Mouse (Mus musculus): ENCODE measurements at regions not wholly inside any gene's neighbourhood (a gene's known extent, or its start where the extent isn't known, plus 50 kb on each side); places are given as distances from the start of the nearest gene placed in this dataset.

- no peak for DNase-seq (ENCODE audit: low read depth)
These were observed 92.0 kb upstream of the Zfp644 start for GRCm38 (mm10) chr5:106789136-106789535.

- no peak for DNase-seq (ENCODE audit: low read depth)
These were observed 88.0 kb upstream of the Zfp644 start for GRCm38 (mm10) chr5:106785065-106785464.

GRCm38 (mm10) chr5:106783864-106784609, 87.0 kb upstream of the Zfp644 start:
- DNase-seq (ENCODE audit: low read depth) = no peak

DNA sequence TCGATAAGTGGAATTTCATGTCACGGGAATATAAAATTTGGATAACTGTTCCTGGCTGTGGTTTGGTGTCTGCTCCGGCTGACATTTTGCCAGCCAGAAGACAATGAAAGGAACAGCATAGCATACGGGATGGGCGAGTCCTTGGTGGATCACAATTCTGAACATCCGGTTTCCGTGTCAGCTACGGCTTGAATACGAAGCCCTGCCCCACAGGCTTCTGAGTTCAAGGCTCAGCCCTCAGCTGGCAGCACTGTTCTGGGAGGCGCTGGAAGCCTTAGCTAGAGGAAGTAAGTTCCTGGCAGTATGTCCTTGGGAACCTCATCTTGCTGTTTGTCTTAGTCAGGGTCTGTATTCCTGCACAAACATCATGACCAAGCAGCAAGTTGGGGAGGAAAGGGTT, 83.7 kb upstream of the Zfp644 start:
- no peak for DNase-seq (ENCODE audit: low read depth)

GRCm38 (mm10) chr5:106778176-106778781, 81.2 kb upstream of the Zfp644 start:
- no peak for DNase-seq (ENCODE audit: low read depth)

DNA sequence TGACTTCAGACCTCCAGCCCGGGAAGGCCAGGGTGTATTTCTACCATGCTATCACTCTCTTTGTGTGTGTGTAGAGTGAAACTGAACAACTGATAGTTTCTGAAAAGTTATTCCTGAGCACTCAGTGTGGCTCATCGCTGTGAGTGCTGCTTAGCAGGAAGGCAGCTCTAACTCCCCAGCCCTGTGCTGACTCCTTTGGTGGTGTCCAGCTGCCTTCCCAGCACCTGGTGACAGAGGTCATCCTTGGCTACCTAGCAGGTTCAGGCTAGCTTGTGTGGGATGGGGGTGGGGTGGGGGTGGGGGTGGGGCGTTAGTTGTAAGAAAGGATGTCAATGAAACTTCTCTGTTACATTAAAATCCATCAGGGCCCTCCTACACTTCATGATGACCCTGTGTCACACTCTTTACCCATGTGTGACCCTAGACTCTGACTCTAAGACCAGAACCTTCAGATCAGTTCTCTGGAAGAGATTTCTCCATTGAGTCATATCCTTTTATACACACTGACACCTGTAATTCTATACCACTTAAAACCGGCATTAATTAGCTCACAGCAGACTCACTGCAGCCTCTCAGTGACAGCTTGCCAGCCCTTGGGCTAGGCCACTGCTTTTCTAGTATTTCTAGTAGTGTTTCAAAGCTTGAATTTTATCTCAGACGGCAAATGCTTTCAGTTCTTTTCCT, 78.1 kb upstream of the Zfp644 start:
- no peak for DNase-seq (ENCODE audit: low read depth)

GRCm38 (mm10) chr5:106773201-106773934, 76.3 kb upstream of the Zfp644 start:
- no peak for DNase-seq (ENCODE audit: low read depth)

DNA sequence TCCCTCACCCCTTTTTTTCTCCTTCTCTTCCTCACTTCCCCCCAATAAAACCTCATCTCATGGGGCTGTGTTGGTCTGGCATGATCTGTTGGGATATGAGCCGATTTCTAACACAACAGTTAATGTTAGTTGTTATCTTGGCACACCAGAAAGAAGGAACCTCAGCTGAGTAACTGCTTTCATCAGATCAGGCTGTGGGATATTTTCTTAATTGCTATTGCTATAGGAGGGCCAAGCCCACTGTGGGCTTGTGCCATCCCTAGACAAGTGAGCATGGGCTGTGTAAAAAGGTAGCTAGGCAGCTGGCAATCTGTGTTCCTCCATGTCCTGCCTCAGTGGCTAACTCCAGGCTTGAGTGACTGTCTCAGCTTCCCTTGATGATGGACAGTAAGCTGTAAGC, 73.9 kb upstream of the Zfp644 start:
- no peak for DNase-seq (ENCODE audit: low read depth)

GRCm38 (mm10) chr5:106765335-106765734, 68.2 kb upstream of the Zfp644 start:
- no peak for DNase-seq (ENCODE audit: low read depth)

- DNase-seq (ENCODE audit: low read depth) = no peak
These were observed 66.2 kb upstream of the Zfp644 start for GRCm38 (mm10) chr5:106763283-106763682.

DNA sequence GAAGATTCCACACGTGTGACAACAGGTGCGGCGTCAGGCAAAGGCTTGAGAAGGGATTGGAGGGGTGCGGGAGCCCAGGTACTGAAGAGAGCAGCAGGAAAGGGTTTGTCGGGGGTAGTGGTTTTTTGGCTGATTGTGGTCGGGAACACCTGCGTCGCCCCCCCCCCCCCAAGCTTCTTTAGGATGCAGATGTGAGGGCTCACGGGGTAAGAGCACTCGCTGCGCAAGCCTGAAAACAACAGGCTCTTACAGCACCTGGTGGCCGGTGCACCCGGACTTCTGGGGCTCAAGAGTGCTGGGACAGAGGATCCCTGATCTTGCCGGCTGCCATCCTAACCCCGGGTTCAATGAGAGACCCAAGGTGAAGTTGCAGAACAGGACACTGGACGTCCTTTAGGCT, 60.9 kb upstream of the Zfp644 start:
- DNase-seq (ENCODE audit: low read depth) = peak; percentile 3

- DNase-seq (ENCODE audit: low read depth) = peak; percentile 2
These were observed 60.3 kb upstream of the Zfp644 start for GRCm38 (mm10) chr5:106757436-106757835.

DNA sequence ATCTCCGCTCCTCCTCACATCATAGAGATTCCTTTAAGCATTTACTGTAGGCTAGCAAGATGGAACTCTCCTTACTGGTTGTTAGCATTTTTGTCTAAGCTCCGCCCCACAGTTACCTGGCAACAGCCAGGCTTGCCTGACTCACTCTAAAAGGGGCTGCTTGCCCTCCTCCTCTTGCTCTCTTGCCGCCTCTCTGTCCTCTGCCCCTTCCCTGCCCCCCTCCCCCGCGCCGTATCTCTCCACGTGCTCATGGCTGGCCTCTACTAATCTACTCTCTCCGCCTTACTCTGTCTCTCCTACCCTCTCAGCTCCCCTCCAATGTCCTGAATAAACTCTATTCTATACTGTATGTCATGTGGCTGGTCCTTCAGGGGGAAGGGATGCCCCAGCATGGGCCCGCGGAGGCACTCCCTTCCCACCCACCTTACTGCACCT, 59.9 kb upstream of the Zfp644 start:
- no peak for DNase-seq (ENCODE audit: low read depth)

DNA sequence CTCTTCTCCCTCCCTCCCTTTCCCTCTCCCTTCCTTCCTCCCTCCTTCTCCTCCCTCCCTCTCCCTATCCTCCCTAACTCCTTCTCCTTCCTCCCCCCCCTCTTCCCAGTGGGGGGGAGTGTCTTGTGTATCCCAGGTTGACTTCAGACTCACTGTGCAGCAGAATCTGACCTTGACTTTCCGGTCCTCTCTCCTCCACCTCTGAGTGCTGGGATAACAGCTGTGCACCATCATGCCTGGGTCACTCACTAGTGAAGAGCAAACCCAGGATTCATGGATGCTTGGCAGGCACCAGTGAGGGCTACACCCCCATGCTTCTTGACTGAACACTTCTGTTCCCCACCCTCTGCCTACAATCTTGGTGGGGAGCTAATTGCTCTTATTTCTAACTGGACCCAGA, 56.2 kb upstream of the Zfp644 start:
- no peak for DNase-seq (ENCODE audit: low read depth)

DNA sequence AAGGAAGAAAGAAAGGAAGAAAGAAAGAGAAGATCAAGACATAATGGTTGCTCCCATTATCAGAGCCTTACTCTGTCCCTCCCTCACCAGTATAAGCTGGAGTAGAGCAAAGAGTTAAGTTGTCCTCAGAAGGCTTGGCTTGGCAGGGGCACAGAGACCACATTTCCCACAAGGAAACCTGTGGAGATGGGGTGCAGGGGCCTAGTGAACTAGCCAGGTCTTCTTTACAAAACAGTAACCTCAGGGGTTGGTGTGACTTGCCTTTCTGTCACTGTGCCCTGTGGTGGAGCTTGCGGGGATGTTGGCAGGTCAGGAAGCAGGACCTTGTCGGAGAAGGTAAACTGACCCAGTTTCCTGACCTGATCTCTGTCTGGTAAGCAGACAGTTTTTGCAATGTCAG, 53.1 kb upstream of the Zfp644 start:
- no peak for DNase-seq (ENCODE audit: low read depth)

DNA sequence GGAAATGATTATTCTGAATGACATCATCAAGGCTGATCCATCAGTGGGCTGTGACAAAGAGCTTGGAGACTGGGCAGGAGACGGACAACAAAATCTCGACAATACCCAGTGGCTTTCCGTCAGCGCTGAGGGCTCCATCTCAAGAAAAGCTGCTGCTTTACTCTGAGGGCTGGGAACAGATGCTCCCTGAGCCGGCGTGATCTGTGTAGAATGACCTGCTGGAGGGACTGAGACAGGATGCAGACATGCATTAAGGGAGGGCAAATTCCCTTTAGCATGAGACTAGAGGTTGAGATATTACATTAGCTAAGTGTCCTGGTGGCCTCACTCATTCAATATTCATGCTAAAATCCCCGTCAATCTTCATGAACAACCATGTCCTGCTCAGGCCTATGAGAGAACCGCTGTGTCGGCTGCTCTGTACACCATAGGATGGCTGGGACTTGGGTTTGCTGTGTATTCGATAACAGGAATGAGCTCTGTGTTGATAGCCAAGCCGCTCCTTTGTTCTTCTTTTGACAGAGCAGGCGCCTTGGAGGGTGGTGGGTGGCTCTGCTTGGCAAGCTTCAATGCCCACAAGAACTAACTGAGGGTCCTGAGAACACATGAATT, 51.5 kb upstream of the Zfp644 start:
- no peak for DNase-seq (ENCODE audit: low read depth)
